Mouse (Mus musculus) megakaryocyte, embryonic 14.5 days (primary cell): ENCODE results near the gene Stat5b.

Source experiments
- FLI1 ChIP-seq: IDR thresholded peaks from 2 replicates; pipeline ENCODE4 v1.6.1; 2012; ENCODE audit warnings: low read length, inconsistent platforms, mixed read lengths
- GATA1 ChIP-seq: IDR thresholded peaks from 3 replicates; pipeline ENCODE4 v1.6.1; 2012; ENCODE audit warnings: mixed read lengths, low read length, inconsistent platforms, borderline replicate concordance

- no peak for TF ChIP-seq GATA1
- no peak for TF ChIP-seq FLI1
Observed at GRCm38 (mm10) chr11:100845793-100846192, 4.7 kb downstream of the Stat5b start.
